Mouse (Mus musculus) CH12.LX (cell line): ENCODE data around the gene Fam229a. TPM values are rescaled to one million over a fixed set of nuclear protein-coding genes. Genes with fewer than 3 reads are reported as not detected.

Experiments used
- DNase-seq: peaks from one replicate; pipeline ENCODE4 v3.0.0-alpha.2; 2013; ENCODE audit errors: extremely low read depth
- H3K27ac ChIP-seq: 2 replicates; pipeline ENCODE4 v1.5.1; 2012; ENCODE audit warnings: low read depth, mild to moderate bottlenecking, control low read depth, moderate library complexity; ENCODE audit not compliant: insufficient read depth
- H3K27me3 ChIP-seq: replicated peaks from 2 replicates; pipeline ENCODE3; 2012; ENCODE audit warnings: inconsistent platforms
- H3K36me3 ChIP-seq, 2 experiments: replicated peaks in 1 of 2; 2 replicates each; pipeline versions ENCODE3 to v1.6.1; 2012; ENCODE audit warnings: inconsistent platforms in 1 of 2, low read length in 1 of 2, mild to moderate bottlenecking in 1 of 2, mixed read lengths in 1 of 2, moderate library complexity in 1 of 2; ENCODE audit not compliant: control insufficient read depth in 1 of 2, insufficient read depth in 1 of 2
- H3K4me1 ChIP-seq, 2 experiments: 2 replicates each; pipeline ENCODE4 v1.6.1; 2012; ENCODE audit warnings: inconsistent platforms in 1 of 2, moderate library complexity in 1 of 2; ENCODE audit not compliant: insufficient read depth in 2 of 2, control insufficient read depth in 1 of 2
- H3K4me2 ChIP-seq: 2 replicates; pipeline ENCODE4 v1.6.1; 2012; ENCODE audit warnings: low read depth, mild to moderate bottlenecking, control low read depth; ENCODE audit not compliant: poor library complexity, insufficient read depth, severe bottlenecking
- H3K4me3 ChIP-seq, 3 experiments: fragments of 150-350 bp in 1 of 3; sonication (generic) in 1 of 3; replicated peaks in 1 of 3; 2 replicates each; pipeline versions ENCODE3 to v1.5.1; 2011 to 2012; ENCODE audit warnings: low read depth in 2 of 3, low read length in 2 of 3, mild to moderate bottlenecking in 2 of 3, moderate library complexity in 2 of 3, control low read depth in 1 of 3, improper control_type of control experiment in 1 of 3, inconsistent platforms in 1 of 3, mixed read lengths in 1 of 3; ENCODE audit not compliant: poor library complexity in 1 of 3
- H3K79me2 ChIP-seq: replicated peaks from 2 replicates; pipeline ENCODE4 v1.6.1; 2012; ENCODE audit warnings: mild to moderate bottlenecking, moderate library complexity; ENCODE audit not compliant: control insufficient read depth, poor library complexity, insufficient read depth, severe bottlenecking; ENCODE audit errors: extremely low read depth
- H3K9ac ChIP-seq: 2 replicates; pipeline ENCODE4 v1.6.1; 2012; ENCODE audit warnings: low read depth, mild to moderate bottlenecking, control low read depth, moderate library complexity; ENCODE audit not compliant: insufficient read depth
- H3K9me3 ChIP-seq: replicated peaks from 2 replicates; pipeline ENCODE3; 2012; ENCODE audit warnings: low read length, inconsistent platforms, mixed read lengths
- CHD2 ChIP-seq: IDR thresholded peaks from 2 replicates; pipeline ENCODE4 v1.6.1; 2011; ENCODE audit warnings: low read length, improper control_type of control experiment
- ELF1 ChIP-seq: IDR thresholded peaks from 2 replicates; pipeline ENCODE4 v1.6.1; 2014; ENCODE audit warnings: low read depth, mild to moderate bottlenecking, inconsistent platforms, low read length, improper control_type of control experiment
- EP300 ChIP-seq: IDR thresholded peaks from 2 replicates; pipeline ENCODE4 v1.6.1; 2011; ENCODE audit warnings: low read length, improper control_type of control experiment
- JUND ChIP-seq: conservative IDR thresholded peaks from 2 replicates; pipeline ENCODE4 v1.6.1; 2011; ENCODE audit warnings: low read depth, low read length, improper control_type of control experiment
- KAT2A ChIP-seq: IDR thresholded peaks from 2 replicates; pipeline ENCODE4 v1.6.1; 2012; ENCODE audit warnings: low read length, improper control_type of control experiment, inconsistent platforms; ENCODE audit not compliant: insufficient replicate concordance
- MAFK ChIP-seq: IDR thresholded peaks from 2 replicates; pipeline ENCODE4 v1.6.1; 2011; ENCODE audit warnings: low read length, improper control_type of control experiment; ENCODE audit not compliant: insufficient replicate concordance
- MXI1 ChIP-seq: IDR thresholded peaks from 2 replicates; pipeline ENCODE4 v1.6.1; 2011; ENCODE audit warnings: mild to moderate bottlenecking, low read depth, low read length, improper control_type of control experiment
- NRF1 ChIP-seq: IDR thresholded peaks from 2 replicates; pipeline ENCODE4 v1.6.1; 2014; ENCODE audit warnings: low read depth, mild to moderate bottlenecking, inconsistent platforms, low read length, improper control_type of control experiment, moderate library complexity
- POLR2AphosphoS2 ChIP-seq: IDR thresholded peaks from 2 replicates; pipeline ENCODE4 v1.6.1; 2011; ENCODE audit warnings: low read depth, low read length, improper control_type of control experiment
- RAD21 ChIP-seq: IDR thresholded peaks from 2 replicates; pipeline ENCODE4 v1.6.1; 2011; ENCODE audit warnings: low read depth, mild to moderate bottlenecking, low read length, improper control_type of control experiment, moderate library complexity
- RCOR1 ChIP-seq: conservative IDR thresholded peaks from 2 replicates; pipeline ENCODE4 v1.6.1; 2012; ENCODE audit warnings: low read depth, mild to moderate bottlenecking, inconsistent platforms, low read length, improper control_type of control experiment
- SIN3A ChIP-seq: IDR thresholded peaks from 2 replicates; pipeline ENCODE4 v1.6.1; 2012; ENCODE audit warnings: low read length, improper control_type of control experiment, inconsistent platforms
- SMC3 ChIP-seq: IDR thresholded peaks from 2 replicates; pipeline ENCODE4 v1.6.1; 2011; ENCODE audit warnings: low read depth, low read length, improper control_type of control experiment
- UBTF ChIP-seq: IDR thresholded peaks from 2 replicates; pipeline ENCODE4 v1.6.1; 2012; ENCODE audit warnings: low read depth, mild to moderate bottlenecking, inconsistent platforms, low read length, improper control_type of control experiment, moderate library complexity
- USF1 ChIP-seq: IDR thresholded peaks from 2 replicates; pipeline ENCODE4 v1.6.1; 2014; ENCODE audit warnings: low read depth, mild to moderate bottlenecking, inconsistent platforms, low read length, improper control_type of control experiment
- USF2 ChIP-seq: conservative IDR thresholded peaks from 2 replicates; pipeline ENCODE4 v1.6.1; 2011; ENCODE audit warnings: low read depth, low read length, improper control_type of control experiment
- ZKSCAN1 ChIP-seq: IDR thresholded peaks from 2 replicates; pipeline ENCODE4 v1.6.1; 2012; ENCODE audit warnings: low read depth, inconsistent platforms, low read length, improper control_type of control experiment, borderline replicate concordance
- ZMIZ1 ChIP-seq: IDR thresholded peaks from 2 replicates; pipeline ENCODE4 v1.6.1; 2012; ENCODE audit warnings: low read depth, mild to moderate bottlenecking, inconsistent platforms, low read length, improper control_type of control experiment
- dilution Hi-C: fragments of 300-500 bp; cut with MboI; formaldehyde crosslinking; loops from 2 replicates; pipeline ENCODE4 v1.14.3; 2020; ENCODE audit warnings: low sequenced_read_pairs; ENCODE audit not compliant: extremely low pct_unique_long_range_greater_than_20kb, extremely low pct_ligation_motif_present
- in situ Hi-C: fragments of 300-500 bp; cut with MboI; formaldehyde crosslinking; loops from 3 replicates; pipeline ENCODE4 v1.14.3; 2019; ENCODE audit warnings: low sequenced_read_pairs, low pct_ligation_motif_present, low pct_unique_long_range_greater_than_20kb, mixed read lengths
- polyA plus RNA-seq: library from polyadenylated mRNA; unstranded; fragments of >175 nt; gene quantifications from 2 replicates; pipeline ENCODE4 v1.2.1, GENCODE M21; 2012; ENCODE audit warnings: low read depth; ENCODE audit not compliant: insufficient read length
- total RNA-seq, 2 experiments: library from RNA; depleted of rRNA; stranded (reverse); fragments of 300-350 nt in 1 of 2; fragments of >200 nt in 1 of 2; gene quantifications; 2 replicates each; pipeline ENCODE4 v1.2.3; 2012 to 2014

Fam229a gene
- total and polyA plus RNA-seq, 3 experiments, result not detected

GRCm38 (mm10) chr4:129479863-129480262 is 11.1 kb upstream of the Fam229a start:
- no peak overlapping the region for H3K4me2 ChIP-seq
- no peaks in the 10 kb centered on the region for H3K9me3 ChIP-seq
- no peak overlapping the region for H3K9ac ChIP-seq
- H3K27ac ChIP-seq, result no peak overlapping the region
- dilution Hi-C loops (no loop called here), in situ Hi-C loops (no loop called here)
- no peaks in the 10 kb centered on the region for H3K27me3 ChIP-seq
- H3K36me3 ChIP-seq, result peaks cover 56 to 82% of the 10 kb centered on the region in 2 experiments
- H3K79me2 ChIP-seq, result no peaks in the 10 kb centered on the region
- no peak overlapping the region for H3K4me3 ChIP-seq
- H3K4me1 ChIP-seq, result no peaks in the 10 kb centered on the region
- DNase-seq, result no peak
- TF ChIP-seq ZMIZ1 (no peak), MXI1 (no peak), USF1 (no peak), KAT2A (no peak), CHD2 (no peak), MAFK (no peak)

GRCm38 (mm10) chr4:129481090-129481489 is 9.9 kb upstream of the Fam229a start:
- Histone ChIP-seq H3K4me1 (no peaks in the 10 kb centered on the region), H3K79me2 (no peaks in the 10 kb centered on the region), H3K27me3 (no peaks in the 10 kb centered on the region), H3K4me3 (no peak overlapping the region), H3K9ac (no peak overlapping the region), H3K27ac (no peak overlapping the region), H3K4me2 (no peak overlapping the region), H3K9me3 (no peaks in the 10 kb centered on the region), H3K36me3 (peaks cover 58 to 85% of the 10 kb centered on the region in 2 experiments)
- in situ Hi-C loops, result no loop called here
- no peak for DNase-seq
- dilution Hi-C loops, result no loop called here
- TF ChIP-seq KAT2A (no peak), USF2 (no peak), USF1 (no peak), RCOR1 (no peak), ELF1 (no peak), POLR2AphosphoS2 (no peak), EP300 (no peak), JUND (no peak), NRF1 (no peak), SMC3 (no peak), MXI1 (no peak), ZKSCAN1 (no peak), ZMIZ1 (no peak), SIN3A (no peak), RAD21 (no peak), UBTF (no peak)
